Mouse (Mus musculus): ENCODE results near the gene Chrm4. TPM values are rescaled to one million over a fixed set of nuclear protein-coding genes. Genes with fewer than 3 reads are reported as not detected.

Chrm4 gene
- polyA plus RNA-seq (2012; rRNA removed): 0.35 and 0.68 TPM in 2 replicates

GRCm38 (mm10) chr2:91926949-91927348 lies at the start of gene Chrm4:
Gene Chrm4 (plus strand): TSS chr2:91927249.

GRCm38 (mm10) chr2:91932160-91932711 lies 5.2 kb downstream of the Chrm4 start, which contains the start of gene Mdk:
Gene Mdk (minus strand): TSS chr2:91932297.

GRCm38 (mm10) chr2:91945483-91945882 lies 18.4 kb downstream of the Chrm4 start, which contains the start of gene Gm9821:
Gene Gm9821 (plus strand): TSS chr2:91945703.

GRCm38 (mm10) chr2:91975581-91976541 lies 48.8 kb downstream of the Chrm4 start, which contains the start of gene Dgkz:
Gene Dgkz (minus strand): TSS chr2:91975864.

Other genes with a start within 250 kb of the Chrm4 start
- gene Atg13, start 216.7 kb upstream of the Chrm4 start, polyA plus RNA-seq (2012; rRNA removed): 12.2 and 14.6 TPM in 2 replicates
- 0.65 and 1.2 TPM in 2 replicates for gene Harbi1, start 216.4 kb upstream of the Chrm4 start, polyA plus RNA-seq (2012; rRNA removed)
- 8.4 and 9.5 TPM in 2 replicates for gene Ambra1, start 197.1 kb upstream of the Chrm4 start, polyA plus RNA-seq (2012; rRNA removed)
- 1.5 and 3.3 TPM in 2 replicates for gene Mdk, start 5.0 kb downstream of the Chrm4 start, polyA plus RNA-seq (2012; rRNA removed)
- not detected in 2 replicates for gene Gm9821, start 18.5 kb downstream of the Chrm4 start, polyA plus RNA-seq (2012; rRNA removed)
- gene Dgkz, start 48.6 kb downstream of the Chrm4 start, polyA plus RNA-seq (2012; rRNA removed): 79.4 and 88.3 TPM in 2 replicates
- gene Creb3l1, start 97.3 kb downstream of the Chrm4 start, polyA plus RNA-seq (2012; rRNA removed): 31.6 and 34.0 TPM in 2 replicates
- 6.2 and 9.8 TPM in 2 replicates for gene Phf21a, start 165.9 kb downstream of the Chrm4 start, polyA plus RNA-seq (2012; rRNA removed)